Mouse (Mus musculus) MEL (cell line): ENCODE results near the gene Cerk.

Source experiments
- CHD2 ChIP-seq: IDR thresholded peaks from 2 replicates; pipeline ENCODE4 v1.6.1; 2011; ENCODE audit warnings: low read length, improper control_type of control experiment
- CTCF ChIP-seq, 3 experiments: IDR thresholded peaks in 2 of 3; conservative IDR thresholded peaks in 1 of 3; 2 replicates each; pipeline ENCODE4 v1.5.1; 2011 to 2012; ENCODE audit warnings: low read length in 3 of 3, low read depth in 2 of 3, mild to moderate bottlenecking in 2 of 3, improper control_type of control experiment in 1 of 3, inconsistent platforms in 1 of 3, mixed read lengths in 1 of 3, moderate library complexity in 1 of 3; ENCODE audit not compliant: control insufficient read depth in 1 of 3, insufficient read depth in 1 of 3, poor library complexity in 1 of 3, severe bottlenecking in 1 of 3
- GABPA ChIP-seq: IDR thresholded peaks from 2 replicates; pipeline ENCODE4 v1.6.1; 2012; ENCODE audit warnings: low read depth, mild to moderate bottlenecking, inconsistent platforms, low read length, improper control_type of control experiment, moderate library complexity
- HCFC1 ChIP-seq: IDR thresholded peaks from 2 replicates; pipeline ENCODE4 v1.6.1; 2012; ENCODE audit warnings: low read depth, mild to moderate bottlenecking, inconsistent platforms, low read length, improper control_type of control experiment, moderate library complexity
- MAX ChIP-seq: IDR thresholded peaks from 2 replicates; pipeline ENCODE4 v1.6.1; 2011; ENCODE audit warnings: low read length, improper control_type of control experiment
- POLR2A ChIP-seq, 2 experiments: IDR thresholded peaks; 2 replicates each; pipeline ENCODE4 v1.6.1; 2011 to 2012; ENCODE audit warnings: low read length in 2 of 2, mild to moderate bottlenecking in 2 of 2, control low read depth in 1 of 2, improper control_type of control experiment in 1 of 2, low read depth in 1 of 2, moderate library complexity in 1 of 2; ENCODE audit not compliant: control insufficient read depth in 1 of 2, insufficient read depth in 1 of 2, poor library complexity in 1 of 2
- POLR2AphosphoS2 ChIP-seq: IDR thresholded peaks from 2 replicates; pipeline ENCODE4 v1.6.1; 2011; ENCODE audit warnings: low read length, improper control_type of control experiment
- SIN3A ChIP-seq: IDR thresholded peaks from 2 replicates; pipeline ENCODE4 v1.6.1; 2012; ENCODE audit warnings: low read length, improper control_type of control experiment, inconsistent platforms
- UBTF ChIP-seq: IDR thresholded peaks from 2 replicates; pipeline ENCODE4 v1.6.1; 2012; ENCODE audit warnings: low read depth, mild to moderate bottlenecking, inconsistent platforms, low read length, improper control_type of control experiment, moderate library complexity, borderline replicate concordance; ENCODE audit not compliant: insufficient read depth
- USF1 ChIP-seq: IDR thresholded peaks from 2 replicates; pipeline ENCODE4 v1.6.1; 2014; ENCODE audit warnings: low read depth, mild to moderate bottlenecking, inconsistent platforms, low read length, improper control_type of control experiment, moderate library complexity
- ZC3H11A ChIP-seq: IDR thresholded peaks from 2 replicates; pipeline ENCODE4 v1.6.1; 2012; ENCODE audit warnings: low read depth, mild to moderate bottlenecking, inconsistent platforms, low read length, improper control_type of control experiment

DNA sequence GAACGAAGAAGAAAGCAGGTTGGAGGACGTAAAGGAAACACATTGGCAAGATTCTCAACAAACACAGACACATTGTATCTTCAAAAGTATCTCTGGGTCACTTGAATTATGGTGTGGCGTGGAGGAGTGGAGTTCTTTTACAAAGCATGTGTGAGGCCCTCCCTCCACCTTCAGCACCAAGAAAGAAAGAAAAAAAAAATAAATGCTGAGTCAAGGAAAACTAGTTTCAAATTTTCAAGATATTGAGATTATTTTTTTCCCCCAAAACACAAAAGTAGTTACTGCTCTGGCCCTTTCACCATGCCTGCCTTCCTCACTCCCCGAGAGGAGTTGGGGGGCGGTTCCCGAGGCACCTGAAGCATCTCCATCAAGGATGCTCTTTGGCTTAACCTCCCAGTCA, 7.3 kb downstream of the Cerk start:
- TF ChIP-seq UBTF (no peak), HCFC1 (no peak), USF1 (no peak), POLR2A (IDR thresholded peaks at IDR 0.05; ENCODE audit: control insufficient read depth in 1 of 2, insufficient read depth in 1 of 2, low read depth in 1 of 2, low read length in 2 of 2, poor library complexity in 1 of 2) (no peak), SIN3A (no peak), CHD2 (no peak), CTCF (IDR thresholded peaks at IDR 0.05 in 2 of 3, conservative IDR thresholded peaks at IDR 0.05 in 1 of 3; ENCODE audit: control insufficient read depth in 1 of 3, insufficient read depth in 1 of 3, low read depth in 2 of 3, low read length in 3 of 3, poor library complexity in 1 of 3, severe bottlenecking in 1 of 3) (no peak), ZC3H11A (no peak), MAX (no peak), GABPA (no peak), POLR2AphosphoS2 (no peak)
